Mouse (Mus musculus): Measurements from ENCODE around the gene Rpl21. TPM values are rescaled to one million over a fixed set of nuclear protein-coding genes. Genes with fewer than 3 reads are reported as not detected.

Gene Rpl21
- polyA plus RNA-seq, 1 experiment from 2014 or later, result 517 TPM

- no peaks in the 10 kb centered on the region for H3K9me3 ChIP-seq (replicated peaks; ENCODE audit: control insufficient read depth, low read length)
- no peaks in the 10 kb centered on the region for H3K36me3 ChIP-seq (ENCODE audit: control insufficient read depth, insufficient read depth, low read length)
- ATAC-seq, result peak; percentile 61
- under 1% methylated on average over 60 of the region's 83 CpGs for WGBS
- H3K4me3 ChIP-seq (ENCODE audit: low read depth, low read length), result peak overlapping the region; percentile 94
- H3K4me1 ChIP-seq (ENCODE audit: control insufficient read depth, insufficient read depth, low read length), result peaks cover 13% of the 10 kb centered on the region; the same call in 1 of the 2 replicates
- H3K9ac ChIP-seq (ENCODE audit: low read length), result peak overlapping the region; percentile 94
- H3K27ac ChIP-seq (ENCODE audit: low read depth, low read length), result peak overlapping the region; percentile 87
- H3K4me2 ChIP-seq (ENCODE audit: low read length), result peak overlapping the region; percentile 79
- DNase-seq (ENCODE audit: low spot score), result no peak
- H3K27me3 ChIP-seq (replicated peaks; ENCODE audit: control insufficient read depth, insufficient read depth, low read length), result no peaks in the 10 kb centered on the region
Measured at GRCm38 (mm10) chr5:146794084-146794852, 38.4 kb upstream of the Rpl21 start.

GRCm38 (mm10) chr5:146794853-146795252 is 37.8 kb upstream of the Rpl21 start, which contains the start of gene Usp12:
Usp12 (minus strand) TSS chr5:146795006.
- Histone ChIP-seq H3K9ac (ENCODE audit: low read length) (peak within 1 kb of the TSS; percentile 94), H3K4me2 (ENCODE audit: low read length) (peak within 1 kb of the TSS; percentile 79), H3K27me3 (replicated peaks; ENCODE audit: control insufficient read depth, insufficient read depth, low read length) (no peaks in the 10 kb centered on the region), H3K4me1 (ENCODE audit: control insufficient read depth, insufficient read depth, low read length) (peaks cover 13% of the 10 kb centered on the region; the same call in 1 of the 2 replicates), H3K9me3 (replicated peaks; ENCODE audit: control insufficient read depth, low read length) (no peaks in the 10 kb centered on the region), H3K4me3 (ENCODE audit: low read depth, low read length) (peak within 1 kb of the TSS; percentile 94), H3K36me3 (ENCODE audit: control insufficient read depth, insufficient read depth, low read length) (no peaks in the 10 kb centered on the region), H3K27ac (ENCODE audit: low read depth, low read length) (peak within 1 kb of the TSS; percentile 87)
- ATAC-seq (peak; percentile 97), DNase-seq (ENCODE audit: low spot score) (peak; percentile 97)
- 0% methylated on average over 18 of the region's 51 CpGs for WGBS

- H3K4me2 ChIP-seq (ENCODE audit: low read length), result no peak overlapping the region
- ATAC-seq, result no peak
Measured at GRCm38 (mm10) chr5:146795728-146796127, 37.0 kb upstream of the Rpl21 start.

GRCm38 (mm10) chr5:146798031-146798430 is 34.7 kb upstream of the Rpl21 start:
- Histone ChIP-seq H3K4me1 (ENCODE audit: control insufficient read depth, insufficient read depth, low read length) (peaks cover 5% of the 10 kb centered on the region; the same call in 1 of the 2 replicates), H3K9me3 (replicated peaks; ENCODE audit: control insufficient read depth, low read length) (peaks cover 3% of the 10 kb centered on the region; the same call in 1 of the 2 replicates), H3K27me3 (replicated peaks; ENCODE audit: control insufficient read depth, insufficient read depth, low read length) (no peaks in the 10 kb centered on the region), H3K9ac (ENCODE audit: low read length) (no peak overlapping the region), H3K27ac (ENCODE audit: low read depth, low read length) (no peak overlapping the region), H3K4me3 (ENCODE audit: low read depth, low read length) (no peak overlapping the region), H3K4me2 (ENCODE audit: low read length) (no peak overlapping the region), H3K36me3 (ENCODE audit: control insufficient read depth, insufficient read depth, low read length) (no peaks in the 10 kb centered on the region)
- DNase-seq (ENCODE audit: low spot score), result no peak
- 69% methylated on average over 9 of the region's 9 CpGs for whole genome bisulfite sequencing
- ATAC-seq, result no peak

More at GRCm38 (mm10) chr5:146795728-146796127, 37.0 kb upstream of the Rpl21 start:
- Histone ChIP-seq H3K9ac (ENCODE audit: low read length) (no peak overlapping the region), H3K27me3 (replicated peaks; ENCODE audit: control insufficient read depth, insufficient read depth, low read length) (no peaks in the 10 kb centered on the region), H3K4me3 (ENCODE audit: low read depth, low read length) (no peak overlapping the region), H3K36me3 (ENCODE audit: control insufficient read depth, insufficient read depth, low read length) (no peaks in the 10 kb centered on the region), H3K4me1 (ENCODE audit: control insufficient read depth, insufficient read depth, low read length) (peaks cover 13% of the 10 kb centered on the region; the same call in 1 of the 2 replicates), H3K27ac (ENCODE audit: low read depth, low read length) (no peak overlapping the region), H3K9me3 (replicated peaks; ENCODE audit: control insufficient read depth, low read length) (no peaks in the 10 kb centered on the region)
- 67% methylated on average over 13 of the region's 13 CpGs for WGBS
- DNase-seq (ENCODE audit: low spot score), result no peak

DNA sequence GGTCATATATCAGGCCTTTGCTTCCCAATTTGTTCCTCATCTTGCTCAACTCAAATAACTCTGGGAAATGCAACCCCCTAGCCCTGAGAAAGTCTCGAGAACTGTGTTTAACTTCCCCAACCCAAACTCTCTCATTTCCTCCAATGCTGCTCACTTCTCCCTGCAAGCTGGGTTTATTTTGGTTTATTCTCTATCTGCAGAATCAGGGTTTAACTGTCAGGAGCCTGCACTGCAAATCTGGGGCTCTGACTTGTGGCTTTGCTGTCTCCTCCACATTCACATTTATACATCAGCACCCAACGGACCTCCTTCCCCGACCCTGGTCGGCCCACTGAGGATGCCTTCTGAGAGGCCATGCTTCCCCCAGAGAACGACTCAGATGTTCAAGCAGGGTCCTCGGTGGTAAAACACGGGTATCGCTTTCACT is 26.7 kb upstream of the Rpl21 start:
- no peak overlapping the region for H3K4me2 ChIP-seq (ENCODE audit: low read length)
- H3K9ac ChIP-seq (ENCODE audit: low read length), result no peak overlapping the region
- DNase-seq (ENCODE audit: low spot score) (no peak), ATAC-seq (no peak)
- no peak overlapping the region for H3K27ac ChIP-seq (ENCODE audit: low read depth, low read length)
- H3K9me3 ChIP-seq (replicated peaks; ENCODE audit: control insufficient read depth, low read length), result peaks cover 3% of the 10 kb centered on the region; the same call in 1 of the 2 replicates
- H3K4me3 ChIP-seq (ENCODE audit: low read depth, low read length), result no peak overlapping the region
- WGBS, result 83% methylated on average over 8 of the region's 8 CpGs
- H3K36me3 ChIP-seq (ENCODE audit: control insufficient read depth, insufficient read depth, low read length), result no peaks in the 10 kb centered on the region
- no peaks in the 10 kb centered on the region for H3K27me3 ChIP-seq (replicated peaks; ENCODE audit: control insufficient read depth, insufficient read depth, low read length)
- H3K4me1 ChIP-seq (ENCODE audit: control insufficient read depth, insufficient read depth, low read length), result no peaks in the 10 kb centered on the region

DNA sequence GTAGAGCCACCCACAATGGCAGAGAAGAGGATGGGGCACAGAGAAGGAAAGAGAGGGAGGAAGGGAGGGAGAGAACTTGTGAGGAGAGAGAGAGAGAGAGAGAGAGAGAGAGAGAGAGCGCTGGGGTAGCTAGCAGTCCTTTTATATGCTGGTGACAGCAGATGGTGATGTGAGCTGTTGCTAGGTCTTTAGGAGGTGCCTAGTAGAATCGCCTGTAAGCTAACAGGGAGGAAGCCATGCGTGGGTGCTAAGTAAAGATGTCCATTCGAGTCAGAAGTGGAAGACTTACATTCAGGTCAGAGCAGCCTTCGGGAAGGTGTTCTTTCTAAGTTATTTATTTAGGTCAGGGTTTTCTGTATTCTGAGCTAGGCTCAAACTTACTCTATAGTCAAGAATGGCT is 22.7 kb upstream of the Rpl21 start:
- ATAC-seq (no peak), DNase-seq (ENCODE audit: low spot score) (no peak)
- Histone ChIP-seq H3K27ac (ENCODE audit: low read depth, low read length) (no peak overlapping the region), H3K36me3 (ENCODE audit: control insufficient read depth, insufficient read depth, low read length) (no peaks in the 10 kb centered on the region), H3K4me3 (ENCODE audit: low read depth, low read length) (no peak overlapping the region), H3K4me2 (ENCODE audit: low read length) (no peak overlapping the region), H3K9ac (ENCODE audit: low read length) (no peak overlapping the region), H3K9me3 (replicated peaks; ENCODE audit: control insufficient read depth, low read length) (no peaks in the 10 kb centered on the region), H3K4me1 (ENCODE audit: control insufficient read depth, insufficient read depth, low read length) (no peaks in the 10 kb centered on the region), H3K27me3 (replicated peaks; ENCODE audit: control insufficient read depth, insufficient read depth, low read length) (no peaks in the 10 kb centered on the region)
- WGBS, result 79% methylated on average over 5 of the region's 5 CpGs

- Histone ChIP-seq H3K27ac (ENCODE audit: low read depth, low read length) (no peak overlapping the region), H3K9me3 (replicated peaks; ENCODE audit: control insufficient read depth, low read length) (no peaks in the 10 kb centered on the region), H3K4me3 (ENCODE audit: low read depth, low read length) (no peak overlapping the region), H3K36me3 (ENCODE audit: control insufficient read depth, insufficient read depth, low read length) (no peaks in the 10 kb centered on the region), H3K4me1 (ENCODE audit: control insufficient read depth, insufficient read depth, low read length) (no peaks in the 10 kb centered on the region), H3K4me2 (ENCODE audit: low read length) (no peak overlapping the region), H3K27me3 (replicated peaks; ENCODE audit: control insufficient read depth, insufficient read depth, low read length) (no peaks in the 10 kb centered on the region), H3K9ac (ENCODE audit: low read length) (no peak overlapping the region)
- no peak for ATAC-seq
- 84% methylated on average over 5 of the region's 5 CpGs for WGBS
- no peak for DNase-seq (ENCODE audit: low spot score)
Measured at GRCm38 (mm10) chr5:146812866-146813265, 19.8 kb upstream of the Rpl21 start.

- no peaks in the 10 kb centered on the region for H3K4me1 ChIP-seq (ENCODE audit: control insufficient read depth, insufficient read depth, low read length)
- H3K4me3 ChIP-seq (ENCODE audit: low read depth, low read length), result no peak overlapping the region
- WGBS, result 88% methylated on average over 4 of the region's 4 CpGs
- no peak overlapping the region for H3K27ac ChIP-seq (ENCODE audit: low read depth, low read length)
- H3K9me3 ChIP-seq (replicated peaks; ENCODE audit: control insufficient read depth, low read length), result no peaks in the 10 kb centered on the region
- DNase-seq (ENCODE audit: low spot score) (no peak), ATAC-seq (no peak)
- no peaks in the 10 kb centered on the region for H3K36me3 ChIP-seq (ENCODE audit: control insufficient read depth, insufficient read depth, low read length)
- no peak overlapping the region for H3K9ac ChIP-seq (ENCODE audit: low read length)
- H3K27me3 ChIP-seq (replicated peaks; ENCODE audit: control insufficient read depth, insufficient read depth, low read length), result no peaks in the 10 kb centered on the region
- no peak overlapping the region for H3K4me2 ChIP-seq (ENCODE audit: low read length)
Measured at GRCm38 (mm10) chr5:146813421-146813820, 19.3 kb upstream of the Rpl21 start.

GRCm38 (mm10) chr5:146815394-146815793 is 17.3 kb upstream of the Rpl21 start:
- DNase-seq (ENCODE audit: low spot score) (no peak), ATAC-seq (no peak)
- H3K4me2 ChIP-seq (ENCODE audit: low read length), result no peak overlapping the region
- H3K9me3 ChIP-seq (replicated peaks; ENCODE audit: control insufficient read depth, low read length), result no peaks in the 10 kb centered on the region
- H3K27ac ChIP-seq (ENCODE audit: low read depth, low read length), result no peak overlapping the region
- no peaks in the 10 kb centered on the region for H3K4me1 ChIP-seq (ENCODE audit: control insufficient read depth, insufficient read depth, low read length)
- no peaks in the 10 kb centered on the region for H3K36me3 ChIP-seq (ENCODE audit: control insufficient read depth, insufficient read depth, low read length)
- 84% methylated on average over 4 of the region's 4 CpGs for WGBS
- no peaks in the 10 kb centered on the region for H3K27me3 ChIP-seq (replicated peaks; ENCODE audit: control insufficient read depth, insufficient read depth, low read length)
- H3K4me3 ChIP-seq (ENCODE audit: low read depth, low read length), result no peak overlapping the region
- no peak overlapping the region for H3K9ac ChIP-seq (ENCODE audit: low read length)

Measured in forebrain, embryonic 14.5 days (tissue).